Mouse (Mus musculus) T-cell, adult 66 days (primary cell): ENCODE data around the gene Hspe1. TPM values are rescaled to one million over a fixed set of nuclear protein-coding genes. Genes with fewer than 3 reads are reported as not detected.

Source experiments
- total RNA-seq, 2 experiments: library from RNA; stranded (reverse); gene quantifications; 3 replicates in 1 of 2; 4 replicates in 1 of 2; pipeline ENCODE4 v1.2.4; 2023

Gene Hspe1
- total RNA-seq: 100 to 1,000 TPM; 160 to 193 TPM

DNA sequence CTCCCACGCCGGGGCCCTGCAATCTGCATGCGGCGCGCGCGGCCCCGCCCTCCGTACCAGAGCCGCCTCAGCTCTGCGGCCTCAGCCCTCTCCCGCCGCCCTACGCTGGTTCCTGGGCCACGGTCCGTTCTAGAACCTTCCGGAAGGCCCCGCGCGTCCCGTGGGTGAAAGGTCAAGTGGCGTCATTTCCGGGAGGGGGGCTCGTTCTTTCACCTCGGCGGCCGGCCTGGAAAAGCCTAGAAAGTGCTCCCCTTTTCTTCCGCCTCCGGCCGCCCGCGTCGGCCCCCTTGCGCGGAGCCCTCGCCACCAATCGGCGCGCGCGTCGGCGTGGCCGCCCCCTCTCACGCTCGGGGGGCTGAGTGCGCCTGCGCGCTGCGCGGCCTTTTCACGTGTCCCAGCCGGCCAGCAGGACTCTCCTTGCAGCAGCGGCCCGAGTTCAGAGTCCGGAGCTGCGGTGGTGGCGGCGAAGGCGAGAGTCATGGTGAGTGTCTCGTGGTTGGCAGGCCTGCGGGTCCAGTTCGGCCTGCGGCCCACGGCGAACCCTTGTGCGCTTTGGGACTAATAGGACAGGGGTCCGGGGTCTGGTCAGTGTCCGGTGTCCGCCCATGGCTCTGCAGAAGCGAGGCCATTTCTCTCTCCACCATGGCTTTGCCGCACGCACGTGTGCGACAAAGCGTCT, at the start of gene Hspe1, which contains the start of gene Hspd1:
Hspe1 (plus strand) TSS at position 201 of the 679 bp plus-strand sequence.
Hspd1 (minus strand) TSS at position 312 of the 679 bp plus-strand sequence.

DNA sequence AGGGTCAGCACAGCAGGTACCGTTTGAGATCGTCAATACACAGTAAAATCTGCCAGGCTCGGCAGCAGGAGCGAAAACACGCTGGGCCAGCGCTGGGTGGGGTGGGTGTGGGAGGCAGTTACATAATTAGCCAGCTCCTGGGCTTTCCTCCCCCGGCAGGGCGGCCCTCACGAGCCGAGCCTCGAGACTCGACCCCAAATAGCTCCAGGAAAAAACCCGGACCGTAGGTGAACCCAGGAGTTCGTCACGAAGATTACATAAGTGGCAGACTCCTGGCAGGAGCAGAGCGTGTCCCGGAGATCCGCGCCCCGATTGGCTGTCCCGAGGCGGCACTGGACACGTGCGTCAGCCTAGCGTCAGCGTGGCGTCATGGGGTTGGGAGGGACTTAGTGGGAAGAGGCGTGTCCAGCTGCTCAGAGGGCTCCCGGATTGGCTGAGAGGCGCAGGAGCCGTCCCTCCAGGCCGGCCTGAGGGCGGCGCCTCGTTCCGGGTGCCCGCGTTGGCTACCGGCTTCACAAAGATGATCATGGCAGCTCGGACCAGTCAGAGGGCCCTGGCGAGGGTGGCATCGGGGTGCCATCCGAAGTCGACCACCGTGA, 35.5 kb upstream of the Hspe1 start, which contains the start of gene Coq10b:
Coq10b (plus strand) TSS at position 416 of the 599 bp plus-strand sequence.

DNA sequence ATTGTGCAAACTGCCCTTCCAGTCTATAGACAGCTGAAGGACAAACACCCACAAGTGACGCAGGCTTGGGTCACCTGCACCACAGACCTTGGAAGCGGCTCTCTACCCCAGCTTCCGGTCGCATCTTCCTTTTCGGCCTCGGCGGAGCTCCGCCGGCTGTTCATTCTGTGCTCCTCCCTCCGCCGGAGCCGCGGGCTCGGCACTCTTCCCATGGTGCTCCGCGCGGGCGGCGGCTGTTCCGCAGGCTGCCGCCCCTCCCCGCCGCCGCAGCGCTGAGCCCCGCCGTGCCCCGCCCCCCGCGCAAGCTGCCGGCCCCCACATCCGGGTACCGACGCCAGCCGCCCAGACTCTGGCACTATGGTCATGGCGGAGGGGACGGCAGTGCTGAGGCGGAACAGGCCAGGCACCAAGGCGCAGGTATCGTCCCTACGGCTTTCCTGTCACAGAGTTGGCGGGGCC, 43.0 kb downstream of the Hspe1 start, which contains the start of gene Mob4:
Mob4 (plus strand) TSS at position 289 of the 459 bp plus-strand sequence.

Other genes starting within 250 kb of the Hspe1 start
- 100 to 1,000 TPM; 579 to 598 TPM for gene Ankrd44, start 161.7 kb upstream of the Hspe1 start, total RNA-seq
- 100 to 1,000 TPM; 462 to 463 TPM for gene Sf3b1, start 60.7 kb upstream of the Hspe1 start, total RNA-seq
- gene Coq10b, start 35.4 kb upstream of the Hspe1 start, total RNA-seq: 10 to 100 TPM; 54.8 to 69.1 TPM
- 100 to 1,000 TPM; 101 to 132 TPM for gene Hspd1, start 111 bp downstream of the Hspe1 start, total RNA-seq
- gene Mob4, start 43.1 kb downstream of the Hspe1 start, total RNA-seq: 10 to 100 TPM; 73.8 to 88.0 TPM
- 1 to 10 TPM; 3.0 to 4.2 TPM for gene Rftn2, start 138.7 kb downstream of the Hspe1 start, total RNA-seq
- 1 to 10 TPM; 7.8 to 8.7 TPM for gene Mars2, start 149.0 kb downstream of the Hspe1 start, total RNA-seq